Mouse (Mus musculus) stomach, embryonic 16.5 days (tissue): Measurements from ENCODE around the gene Fbxo3. TPM values are rescaled to one million over a fixed set of nuclear protein-coding genes. Genes with fewer than 3 reads are reported as not detected.
A peak's percentile ranks its signal among the peaks of the same experiment; 100 is the strongest.

ENCODE experiments used
- ATAC-seq: fragments of 200-750 bp; cut with Nextera tagmentation; 2 replicates; pipeline ENCODE4 v1.8.0; 2017; ENCODE audit warnings: moderate number of reproducible peaks, moderate TSS enrichment; ENCODE audit not compliant: insufficient read depth, low FRiP score
- H3K27ac ChIP-seq: fragments of 300-500 bp; sonication (generic); 2 replicates; pipeline ENCODE4 v1.5.1; 2014; ENCODE audit warnings: low read length
- H3K27me3 ChIP-seq: fragments of 300-500 bp; sonication (generic); 2 replicates; pipeline ENCODE4 v1.6.1; 2014; ENCODE audit warnings: low read length, control low read depth, mixed read lengths; ENCODE audit not compliant: control insufficient read depth, insufficient read depth
- H3K36me3 ChIP-seq: fragments of 300-500 bp; sonication (generic); 2 replicates; pipeline ENCODE4 v1.6.1; 2014; ENCODE audit warnings: low read length; ENCODE audit not compliant: control insufficient read depth, insufficient read depth
- H3K4me1 ChIP-seq: fragments of 300-500 bp; sonication (generic); 2 replicates; pipeline ENCODE4 v1.6.1; 2014; ENCODE audit warnings: low read length, control low read depth, mixed read lengths; ENCODE audit not compliant: control insufficient read depth, insufficient read depth
- H3K4me2 ChIP-seq: fragments of 300-500 bp; sonication (generic); 2 replicates; pipeline ENCODE4 v1.6.1; 2014; ENCODE audit warnings: low read depth, low read length, mixed read lengths
- H3K4me3 ChIP-seq: fragments of 300-500 bp; sonication (generic); replicated peaks from 2 replicates; pipeline ENCODE4 v1.5.1; 2014; ENCODE audit warnings: mild to moderate bottlenecking, low read length
- H3K9ac ChIP-seq: fragments of 300-500 bp; sonication (generic); 2 replicates; pipeline ENCODE4 v1.6.1; 2014; ENCODE audit warnings: low read length
- H3K9me3 ChIP-seq: fragments of 300-500 bp; sonication (generic); replicated peaks from 2 replicates; pipeline ENCODE4 v1.6.1; 2016; ENCODE audit warnings: low read length, control low read depth; ENCODE audit not compliant: control insufficient read depth
- WGBS: fragments of 180-500 bp; shearing (Covaris S2); extraction: QIAGEN DNeasy Blood & Tissue Kit; methylation state at CpG from one replicate; pipeline ENCODE4 v1.1.7; 2014; 5-methylcytosine and 5-hydroxymethylcytosine counted together
- polyA plus RNA-seq: library from polyadenylated mRNA; unstranded; fragments of >200 nt; fragmentation: Nextera tagmentation; extraction: Ambion mirVana; gene quantifications from 2 replicates; pipeline ENCODE4 v1.2.1, GENCODE M21; 2015

Fbxo3 gene
- polyA plus RNA-seq, 1 experiment from 2014 or later: 64.2 TPM

GRCm38 (mm10) chr2:104032056-104032455 is 4.5 kb downstream of the Fbxo3 start:
- 85% methylated on average over 3 of the region's 3 CpGs for WGBS
- no peak overlapping the region for H3K9ac ChIP-seq
- ATAC-seq: no peak
- no peaks in the 10 kb centered on the region for H3K9me3 ChIP-seq
- H3K27ac ChIP-seq: no peak overlapping the region
- H3K4me2 ChIP-seq: no peak overlapping the region
- H3K27me3 ChIP-seq: no peaks in the 10 kb centered on the region
- H3K4me3 ChIP-seq: no peak overlapping the region
- H3K36me3 ChIP-seq: peaks cover 5% of the 10 kb centered on the region; the same call in 1 of the 2 replicates
- peaks cover 19% of the 10 kb centered on the region for H3K4me1 ChIP-seq

GRCm38 (mm10) chr2:104034832-104035472 is 7.4 kb downstream of the Fbxo3 start:
- Histone ChIP-seq H3K27me3 (no peaks in the 10 kb centered on the region), H3K4me2 (no peak overlapping the region), H3K36me3 (peaks cover 6% of the 10 kb centered on the region; the same call in 1 of the 2 replicates), H3K4me1 (peaks cover 3% of the 10 kb centered on the region), H3K9me3 (no peaks in the 10 kb centered on the region), H3K27ac (no peak overlapping the region), H3K4me3 (no peak overlapping the region), H3K9ac (no peak overlapping the region)
- no peak for ATAC-seq
- 32% methylated on average over 3 of the region's 3 CpGs for WGBS

- Histone ChIP-seq H3K9me3 (no peaks in the 10 kb centered on the region), H3K4me3 (no peak overlapping the region), H3K36me3 (peaks cover 6% of the 10 kb centered on the region; the same call in 1 of the 2 replicates), H3K9ac (no peak overlapping the region), H3K27me3 (no peaks in the 10 kb centered on the region), H3K4me1 (no peaks in the 10 kb centered on the region; the same call in none of the 2 replicates), H3K4me2 (no peak overlapping the region), H3K27ac (no peak overlapping the region)
- no peak; the same call in 1 of the 2 replicates for ATAC-seq
- WGBS: 73% methylated on average over 6 of the region's 6 CpGs
Measured at GRCm38 (mm10) chr2:104035595-104035994, 8.1 kb downstream of the Fbxo3 start.

DNA sequence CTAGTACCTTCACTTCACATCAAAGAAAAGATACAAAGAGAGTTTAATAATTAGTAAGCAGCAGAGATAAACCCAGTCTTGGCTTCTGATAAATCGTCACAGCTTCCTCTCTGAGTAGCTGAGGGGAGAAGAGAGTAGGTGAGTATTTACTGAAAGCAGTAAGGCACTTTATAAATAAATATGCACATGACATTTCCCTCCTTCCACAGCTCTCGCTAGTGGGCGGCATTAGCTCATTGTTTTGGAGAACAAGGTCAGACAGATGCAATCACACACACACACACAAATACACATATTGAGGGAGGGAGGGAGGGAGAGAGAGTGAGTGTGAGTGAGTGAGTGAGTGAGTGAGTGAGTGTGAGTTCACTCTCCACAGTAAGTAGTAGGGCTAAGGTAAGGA is 8.8 kb downstream of the Fbxo3 start:
- peaks cover 6% of the 10 kb centered on the region; the same call in 1 of the 2 replicates for H3K36me3 ChIP-seq
- WGBS: 53% methylated on average over 3 of the region's 3 CpGs
- H3K9ac ChIP-seq: no peak overlapping the region
- H3K9me3 ChIP-seq: no peaks in the 10 kb centered on the region
- peaks cover under 1% of the 10 kb centered on the region for H3K4me1 ChIP-seq
- no peak overlapping the region for H3K4me3 ChIP-seq
- H3K4me2 ChIP-seq: no peak overlapping the region
- H3K27me3 ChIP-seq: no peaks in the 10 kb centered on the region
- no peak for ATAC-seq
- H3K27ac ChIP-seq: no peak overlapping the region

- no peaks in the 10 kb centered on the region for H3K9me3 ChIP-seq
- no peak overlapping the region for H3K27ac ChIP-seq
- H3K4me3 ChIP-seq: no peak overlapping the region
- no peak overlapping the region for H3K4me2 ChIP-seq
- H3K36me3 ChIP-seq: peaks cover 6% of the 10 kb centered on the region; the same call in 1 of the 2 replicates
- H3K9ac ChIP-seq: no peak overlapping the region
- 75% methylated on average over 2 of the region's 2 CpGs for WGBS
- H3K27me3 ChIP-seq: no peaks in the 10 kb centered on the region
- no peak for ATAC-seq
- H3K4me1 ChIP-seq: peaks cover 5% of the 10 kb centered on the region
Measured at GRCm38 (mm10) chr2:104038236-104038635, 10.7 kb downstream of the Fbxo3 start.

GRCm38 (mm10) chr2:104041632-104042031 is 14.1 kb downstream of the Fbxo3 start:
- no peak for ATAC-seq
- 0 out of 2 replicates have a peak, but pooled peaks cover 6% of the 10 kb centered on the region for H3K36me3 ChIP-seq
- H3K4me3 ChIP-seq: no peak overlapping the region
- no peak overlapping the region for H3K27ac ChIP-seq
- H3K9ac ChIP-seq: no peak overlapping the region
- no peaks in the 10 kb centered on the region for H3K27me3 ChIP-seq
- WGBS: 43% methylated on average over 5 of the region's 5 CpGs
- H3K4me2 ChIP-seq: no peak overlapping the region
- H3K4me1 ChIP-seq: peaks cover 5% of the 10 kb centered on the region
- H3K9me3 ChIP-seq: no peaks in the 10 kb centered on the region

DNA sequence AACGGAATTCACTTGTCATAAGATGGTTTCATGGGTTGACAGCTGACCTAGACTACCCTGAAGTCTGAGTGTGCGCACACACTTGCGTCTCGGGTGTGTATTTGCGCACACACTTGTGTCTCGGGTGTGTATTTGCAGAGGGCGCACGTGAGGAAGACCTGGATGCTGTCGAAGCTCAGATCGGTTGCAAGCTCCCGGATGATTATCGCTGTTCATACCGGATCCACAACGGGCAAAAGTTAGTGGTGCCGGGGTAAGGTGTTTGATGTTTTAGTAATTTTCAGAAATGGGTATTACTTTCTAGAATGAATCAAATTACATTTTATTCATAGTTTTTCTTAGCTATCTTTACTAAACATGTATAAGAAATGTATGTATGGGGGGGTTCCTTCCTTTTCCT is 15.2 kb downstream of the Fbxo3 start:
- 91% methylated on average over 15 of the region's 15 CpGs for WGBS
- Histone ChIP-seq H3K4me2 (no peak overlapping the region), H3K36me3 (0 out of 2 replicates have a peak, but pooled peaks cover 2% of the 10 kb centered on the region)

DNA sequence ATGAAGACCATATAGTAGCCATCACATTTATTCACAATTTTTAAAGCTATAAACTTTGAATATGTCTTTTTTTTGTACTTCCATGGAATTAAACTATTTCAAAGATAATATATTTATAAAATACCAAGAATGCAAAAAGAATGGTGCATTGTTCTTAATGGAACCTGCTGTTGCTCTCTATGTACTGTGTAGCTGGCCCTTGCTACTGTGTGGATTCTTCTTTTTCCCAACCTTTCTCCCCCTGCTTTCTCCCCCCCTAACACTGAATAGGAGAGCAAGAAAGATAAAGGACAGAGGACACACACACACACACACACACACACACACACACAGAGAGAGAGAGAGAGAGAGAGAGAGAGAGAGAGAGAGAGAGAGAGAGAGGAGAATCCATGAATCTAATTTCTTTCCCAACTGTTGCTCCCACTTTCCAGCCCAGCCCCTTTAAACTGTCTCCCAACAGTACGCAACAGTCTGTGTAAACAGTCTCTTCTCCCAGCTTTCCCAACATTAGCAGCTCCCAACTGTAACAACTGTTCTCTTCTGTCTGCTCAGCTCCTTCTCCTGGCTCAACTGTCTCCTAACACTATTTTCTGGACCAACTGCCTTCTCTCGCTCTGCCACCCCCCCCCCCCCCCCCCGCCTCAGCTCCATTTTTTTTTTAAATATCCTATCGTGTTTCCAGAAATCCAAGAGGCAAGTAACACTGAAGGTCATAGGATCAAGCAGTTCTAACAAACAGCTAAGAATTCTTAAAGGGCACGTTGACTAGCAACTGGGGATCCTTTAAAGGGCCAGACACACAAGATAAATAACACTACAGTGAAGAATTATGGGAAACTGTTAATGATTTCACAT is 16.3 kb downstream of the Fbxo3 start:
- WGBS: 36% methylated on average over 3 of the region's 5 CpGs
- ATAC-seq: 0 out of 2 replicates have a peak, but pooled peaks have one; percentile 62
- Histone ChIP-seq H3K4me1 (peaks cover 5% of the 10 kb centered on the region), H3K4me3 (no peak overlapping the region), H3K36me3 (0 out of 2 replicates have a peak, but pooled peaks cover 2% of the 10 kb centered on the region), H3K27ac (no peak overlapping the region), H3K27me3 (no peaks in the 10 kb centered on the region), H3K4me2 (no peak overlapping the region), H3K9ac (no peak overlapping the region), H3K9me3 (no peaks in the 10 kb centered on the region)

More for the DNA sequence above, 15.2 kb downstream of the Fbxo3 start:
- ATAC-seq: no peak
- Histone ChIP-seq H3K27ac (no peak overlapping the region), H3K4me3 (no peak overlapping the region), H3K27me3 (no peaks in the 10 kb centered on the region), H3K9ac (no peak overlapping the region), H3K9me3 (no peaks in the 10 kb centered on the region), H3K4me1 (peaks cover 5% of the 10 kb centered on the region)
